Mouse (Mus musculus): Measurements from ENCODE around the gene Helz. TPM values are rescaled to one million over a fixed set of nuclear protein-coding genes. Genes with fewer than 3 reads are reported as not detected.

Gene Helz
- polyA plus RNA-seq, 1 experiment from 2014 or later, result 29.8 TPM

Small RNAs within 50 kb of the gene (microRNA-seq; reads per million reads assigned to microRNA genes)
- gene Mir6932, result not detected

Other genes with a start within 250 kb of the Helz start
- gene Pitpnc1, start 77.2 kb upstream of the Helz start, polyA plus RNA-seq (2014; fragmentation: Nextera tagmentation; extraction: Ambion mirVana), result 15.2 and 19.4 TPM in 2 replicates
- gene Psmd12, start 68.4 kb upstream of the Helz start, polyA plus RNA-seq (2014; fragmentation: Nextera tagmentation; extraction: Ambion mirVana), result 170 and 201 TPM in 2 replicates
- 0.36 TPM in 1 of 2 replicates, not detected in the other for gene Cacng1, start 168.6 kb downstream of the Helz start, polyA plus RNA-seq (2014; fragmentation: Nextera tagmentation; extraction: Ambion mirVana)
- 3.7 and 5.2 TPM in 2 replicates for gene Cacng4, start 246.6 kb downstream of the Helz start, polyA plus RNA-seq (2014; fragmentation: Nextera tagmentation; extraction: Ambion mirVana)

All from kidney, embryonic 14.5 days (tissue).